Comparison of ENCODE assay signal across 8 mouse cellular contexts in genomic region chr4:135946278-135946658, GRCm38 (mm10). TPM values are rescaled to one million over a fixed set of nuclear protein-coding genes. Genes with fewer than 3 reads are reported as not detected.
DNase-seq lines count a peak whose midpoint lies in the region; ATAC-seq and TF ChIP-seq lines count a peak whose summit lies in the region.

TSS of gene Hmgcl (plus strand) at chr4:135946448.

- H3K9ac ChIP-seq in hindbrain, embryonic 14.5 days: peak within 1 kb of the TSS; percentile 78

- CTCF ChIA-PET in Patski (lab: Charles Lee): no interaction called here

- no peak for DNase-seq in Patski (ENCODE audit: low read depth, low spot score)
- peak; percentile 96 to 97 for DNase-seq in cerebellum, postnatal 14 days
- DNase-seq in frontal cortex, postnatal 25 days (ENCODE audit: low spot score in 2 of 2): peak; percentile 86 to 89
- peak; percentile 92 for DNase-seq in hindbrain, embryonic 14.5 days (ENCODE audit: low spot score)
- DNase-seq in layer of hippocampus, postnatal 36 days: peak; percentile 92 to 93
- peak; percentile 98 for DNase-seq in lung, postnatal 36 days
- peak; percentile 96 for DNase-seq in retina, postnatal 1 day
- DNase-seq in urinary bladder, adult 18-20 months (ENCODE audit: low spot score in 2 of 2): peak; percentile 92 to 98

- no peaks in the 10 kb centered on the region for H3K27me3 ChIP-seq in Patski
- no peaks in the 10 kb centered on the region for H3K27me3 ChIP-seq in hindbrain, embryonic 14.5 days (ENCODE audit: control insufficient read depth, insufficient read depth, low read length)

- H3K9me3 ChIP-seq in hindbrain, embryonic 14.5 days (ENCODE audit: control insufficient read depth, low read length): no peaks in the 10 kb centered on the region

- H3K4me2 ChIP-seq in hindbrain, embryonic 14.5 days (replicated peaks): peak within 1 kb of the TSS; percentile 69

- TF ChIP-seq CTCF in Patski (IDR thresholded peaks at IDR 0.05): no peak

- peak; percentile 31 for ATAC-seq in Patski
- peak; percentile 92 for ATAC-seq in hindbrain, embryonic 14.5 days (ENCODE audit: low FRiP score)

- H3K36me3 ChIP-seq in hindbrain, embryonic 14.5 days (replicated peaks; ENCODE audit: control insufficient read depth, insufficient read depth): peaks cover 15% of the 10 kb centered on the region

- peak within 1 kb of the TSS; percentile 68 for H3K4me3 ChIP-seq in hindbrain, embryonic 14.5 days (replicated peaks; ENCODE audit: low read length)

- peaks cover 12% of the 10 kb centered on the region for H3K4me1 ChIP-seq in hindbrain, embryonic 14.5 days (replicated peaks; ENCODE audit: control insufficient read depth, insufficient read depth, low read length)

- in situ Hi-C loops in Patski (cut with MboI; ENCODE audit: low pct_unique_long_range_greater_than_20kb): loop anchor here (10.0 kb wide), 1 partner anchor 209 kb away; no protein-coding TSS in a partner anchor

- POLR2A ChIA-PET in Patski (lab: Charles Lee): interaction anchor here (0.9 kb wide), 1 partner anchor 226 kb away, joined by 5 read pairs; the partner anchor contains the start of gene E2f2

- peak within 1 kb of the TSS; percentile 76 for H3K27ac ChIP-seq in hindbrain, embryonic 14.5 days

- WGBS in hindbrain, embryonic 14.5 days: under 1% methylated on average over 23 of the region's 23 CpGs

RNA-seq across cellular contexts. Expression of gene Hmgcl, which starts in this region (rescaled TPM):
- 35.2 TPM for polyA plus RNA-seq in Patski (2021)
- 60.3 and 63.3 TPM in 2 replicates for polyA plus RNA-seq in hindbrain, embryonic 14.5 days (2014; fragmentation: Nextera tagmentation; extraction: Ambion mirVana)
- 10 to 100 TPM; 35.5 to 36.4 TPM for total RNA-seq in layer of hippocampus, postnatal 36 days (2021)
